Mouse (Mus musculus): ENCODE results near the gene Dennd1a. TPM values are rescaled to one million over a fixed set of nuclear protein-coding genes. Genes with fewer than 3 reads are reported as not detected.

The Dennd1a gene
- polyA plus RNA-seq, 1 experiment from 2014 or later, result 12.2 TPM

DNA sequence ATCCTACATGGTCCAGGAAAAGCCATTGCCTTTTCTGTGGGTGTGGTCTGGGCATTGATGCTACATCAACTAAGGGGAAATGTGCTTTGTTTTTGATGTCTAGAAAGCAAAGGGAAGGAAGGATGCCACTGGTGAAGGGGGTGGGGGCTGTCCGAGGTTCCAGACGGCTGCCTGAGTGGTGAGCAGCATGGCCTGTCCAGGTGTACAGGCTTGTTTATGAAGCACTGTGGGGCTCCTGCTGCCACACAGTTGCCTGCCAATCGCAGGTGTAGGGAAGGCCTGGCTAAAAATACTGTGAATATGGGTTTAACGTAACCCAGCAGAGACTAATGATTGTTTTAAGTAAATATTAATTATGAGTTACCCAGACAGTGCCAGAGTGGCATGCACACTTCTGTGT lies 414.4 kb downstream of the Dennd1a start:
- no peak for ATAC-seq (ENCODE audit: insufficient number of reproducible peaks, insufficient read depth, low FRiP score, low read depth)
- Histone ChIP-seq H3K4me3 (ENCODE audit: low read depth, low read length) (no peak overlapping the region), H3K36me3 (ENCODE audit: control insufficient read depth, insufficient read depth, low read length) (no peaks in the 10 kb centered on the region), H3K27me3 (ENCODE audit: control insufficient read depth, insufficient read depth, low read length) (no peaks in the 10 kb centered on the region), H3K9ac (replicated peaks; ENCODE audit: low read depth, low read length) (no peak overlapping the region), H3K27ac (ENCODE audit: low read length) (no peak overlapping the region), H3K4me2 (replicated peaks; ENCODE audit: low read depth, low read length) (no peak overlapping the region), H3K4me1 (ENCODE audit: control insufficient read depth, insufficient read depth, low read length) (no peaks in the 10 kb centered on the region), H3K9me3 (ENCODE audit: control insufficient read depth, low read depth, low read length) (no peaks in the 10 kb centered on the region)
- 56% methylated on average over 4 of the region's 4 CpGs for WGBS

DNA sequence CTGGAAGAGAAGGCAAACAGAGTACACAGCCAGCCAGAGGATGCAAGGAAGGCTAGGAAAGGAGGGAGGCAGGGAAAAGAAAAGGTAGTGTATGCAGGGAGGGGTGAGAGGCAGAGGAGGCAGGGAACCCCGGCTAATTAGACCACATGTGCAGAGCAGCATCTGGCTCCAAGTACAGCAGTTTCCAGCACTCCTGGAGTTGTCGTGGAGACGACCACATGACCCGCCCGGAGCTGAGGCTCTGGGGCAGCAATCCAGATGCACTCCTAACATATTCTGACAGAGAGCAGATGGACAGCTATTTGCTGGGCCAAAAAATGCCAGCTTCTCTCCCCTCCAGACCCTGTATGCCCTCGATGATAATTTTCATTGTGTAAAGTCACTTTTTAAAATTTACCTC lies 417.6 kb downstream of the Dennd1a start:
- H3K4me2 ChIP-seq (replicated peaks; ENCODE audit: low read depth, low read length), result no peak overlapping the region

DNA sequence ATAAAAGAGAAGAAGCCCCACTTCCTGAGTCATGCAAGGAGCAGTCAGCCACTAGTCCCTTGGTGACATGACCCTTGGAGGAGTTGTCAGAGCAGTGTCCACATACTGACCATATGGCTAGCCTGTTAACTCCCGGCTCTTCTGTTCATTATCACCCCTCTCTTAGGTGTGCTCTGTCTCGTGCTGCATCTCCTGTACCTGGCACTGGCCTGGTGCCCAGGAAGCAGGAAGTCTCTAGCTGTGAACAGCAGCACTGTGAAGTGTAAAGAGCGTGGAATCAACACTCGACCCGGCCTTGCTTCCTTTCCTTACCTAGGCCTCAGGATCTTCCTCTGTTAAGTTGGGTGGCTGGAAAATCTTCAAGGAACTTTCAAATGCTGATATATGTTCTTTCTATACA lies 419.8 kb downstream of the Dennd1a start:
- Histone ChIP-seq H3K9me3 (ENCODE audit: control insufficient read depth, low read depth, low read length) (no peaks in the 10 kb centered on the region), H3K9ac (replicated peaks; ENCODE audit: low read depth, low read length) (no peak overlapping the region), H3K27ac (ENCODE audit: low read length) (no peak overlapping the region), H3K4me1 (ENCODE audit: control insufficient read depth, insufficient read depth, low read length) (no peaks in the 10 kb centered on the region), H3K4me2 (replicated peaks; ENCODE audit: low read depth, low read length) (no peak overlapping the region), H3K4me3 (ENCODE audit: low read depth, low read length) (no peak overlapping the region), H3K36me3 (ENCODE audit: control insufficient read depth, insufficient read depth, low read length) (no peaks in the 10 kb centered on the region), H3K27me3 (ENCODE audit: control insufficient read depth, insufficient read depth, low read length) (no peaks in the 10 kb centered on the region)
- ATAC-seq (ENCODE audit: insufficient number of reproducible peaks, insufficient read depth, low FRiP score, low read depth), result no peak
- 79% methylated on average over 5 of the region's 5 CpGs for WGBS

More for the DNA sequence above, 417.6 kb downstream of the Dennd1a start:
- no peak overlapping the region for H3K9ac ChIP-seq (replicated peaks; ENCODE audit: low read depth, low read length)
- no peak overlapping the region for H3K4me3 ChIP-seq (ENCODE audit: low read depth, low read length)
- H3K9me3 ChIP-seq (ENCODE audit: control insufficient read depth, low read depth, low read length), result no peaks in the 10 kb centered on the region
- no peaks in the 10 kb centered on the region for H3K27me3 ChIP-seq (ENCODE audit: control insufficient read depth, insufficient read depth, low read length)
- no peak overlapping the region for H3K27ac ChIP-seq (ENCODE audit: low read length)
- no peaks in the 10 kb centered on the region for H3K4me1 ChIP-seq (ENCODE audit: control insufficient read depth, insufficient read depth, low read length)
- WGBS, result 34% methylated on average over 6 of the region's 6 CpGs
- no peaks in the 10 kb centered on the region for H3K36me3 ChIP-seq (ENCODE audit: control insufficient read depth, insufficient read depth, low read length)
- no peak for ATAC-seq (ENCODE audit: insufficient number of reproducible peaks, insufficient read depth, low FRiP score, low read depth)

DNA sequence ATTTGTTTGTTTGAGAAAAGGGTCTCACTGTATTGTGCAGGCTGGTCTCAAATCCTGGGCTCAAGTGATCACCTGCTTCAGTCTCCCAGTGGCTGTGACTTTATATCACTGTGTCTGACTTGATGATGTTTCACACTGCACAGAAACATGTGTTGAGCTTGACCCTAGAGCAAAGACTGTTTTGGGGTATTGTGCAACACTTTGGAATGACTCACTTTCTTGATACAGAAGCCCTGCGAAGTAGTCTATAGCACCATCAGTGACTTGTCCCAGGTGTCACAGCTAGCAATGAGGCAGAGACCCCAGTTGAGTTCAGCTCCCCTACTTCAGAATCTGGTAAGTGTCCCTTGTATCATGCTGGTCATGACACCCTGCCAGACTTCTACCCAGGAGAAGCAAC lies 429.7 kb downstream of the Dennd1a start:
- WGBS, result 81% methylated on average over 1 of the region's 1 CpGs
- no peak for ATAC-seq (ENCODE audit: insufficient number of reproducible peaks, insufficient read depth, low FRiP score, low read depth)

DNA sequence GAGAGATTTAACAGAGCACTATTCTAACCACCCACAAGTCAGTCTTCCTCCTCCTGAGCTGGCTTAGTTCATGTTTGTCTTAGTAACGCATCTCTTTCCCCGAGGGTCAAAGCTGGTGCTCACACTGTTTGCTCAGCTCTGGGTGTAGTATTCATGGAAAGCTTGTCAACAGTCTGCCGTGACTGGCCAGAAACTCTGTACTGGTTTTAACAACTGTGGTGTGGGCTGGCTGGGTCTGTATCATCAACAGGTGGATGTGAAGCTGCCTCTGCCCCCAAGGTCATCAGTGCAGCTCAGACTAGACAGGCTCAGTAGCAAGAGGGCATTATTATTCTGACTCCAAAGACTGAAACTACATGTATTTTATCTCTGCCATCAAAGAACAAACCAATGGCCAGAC lies 430.2 kb downstream of the Dennd1a start:
- ATAC-seq (ENCODE audit: insufficient number of reproducible peaks, insufficient read depth, low FRiP score, low read depth), result no peak
- Histone ChIP-seq H3K27me3 (ENCODE audit: control insufficient read depth, insufficient read depth, low read length) (no peaks in the 10 kb centered on the region), H3K9me3 (ENCODE audit: control insufficient read depth, low read depth, low read length) (no peaks in the 10 kb centered on the region), H3K27ac (ENCODE audit: low read length) (no peak overlapping the region), H3K36me3 (ENCODE audit: control insufficient read depth, insufficient read depth, low read length) (no peaks in the 10 kb centered on the region; the same call in 1 of the 2 replicates), H3K9ac (replicated peaks; ENCODE audit: low read depth, low read length) (no peak overlapping the region), H3K4me2 (replicated peaks; ENCODE audit: low read depth, low read length) (no peak overlapping the region), H3K4me3 (ENCODE audit: low read depth, low read length) (no peak overlapping the region), H3K4me1 (ENCODE audit: control insufficient read depth, insufficient read depth, low read length) (no peaks in the 10 kb centered on the region)
- 61% methylated on average over 3 of the region's 3 CpGs for WGBS

More for the DNA sequence above, 429.7 kb downstream of the Dennd1a start:
- Histone ChIP-seq H3K4me3 (ENCODE audit: low read depth, low read length) (no peak overlapping the region), H3K4me1 (ENCODE audit: control insufficient read depth, insufficient read depth, low read length) (no peaks in the 10 kb centered on the region), H3K4me2 (replicated peaks; ENCODE audit: low read depth, low read length) (no peak overlapping the region), H3K27me3 (ENCODE audit: control insufficient read depth, insufficient read depth, low read length) (no peaks in the 10 kb centered on the region), H3K9me3 (ENCODE audit: control insufficient read depth, low read depth, low read length) (no peaks in the 10 kb centered on the region), H3K36me3 (ENCODE audit: control insufficient read depth, insufficient read depth, low read length) (no peaks in the 10 kb centered on the region; the same call in 1 of the 2 replicates), H3K9ac (replicated peaks; ENCODE audit: low read depth, low read length) (no peak overlapping the region), H3K27ac (ENCODE audit: low read length) (no peak overlapping the region)

DNA sequence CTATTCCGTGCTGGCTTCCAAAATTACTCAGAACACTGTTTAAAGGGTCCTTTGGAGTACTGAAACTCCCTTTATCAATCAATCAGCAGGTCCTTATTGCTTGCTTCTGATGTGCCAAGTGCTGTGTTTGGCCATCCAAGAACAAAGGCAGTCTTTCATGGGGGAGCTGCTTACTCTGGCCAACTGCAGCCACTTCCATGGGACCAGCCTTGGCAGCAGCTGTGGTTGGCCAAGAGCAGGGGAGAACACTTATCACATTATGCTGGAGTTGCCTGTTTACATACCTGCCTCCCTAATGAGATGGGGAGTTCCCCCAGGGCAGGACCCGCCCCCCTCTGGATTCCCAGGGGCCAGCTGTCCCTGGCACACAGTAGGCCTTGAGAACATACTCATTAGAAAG lies 432.0 kb downstream of the Dennd1a start:
- peak; percentile 50; the same call in 1 of the 2 replicates for ATAC-seq (ENCODE audit: insufficient number of reproducible peaks, insufficient read depth, low FRiP score, low read depth)
- H3K36me3 ChIP-seq (ENCODE audit: control insufficient read depth, insufficient read depth, low read length), result no peaks in the 10 kb centered on the region; the same call in 1 of the 2 replicates
- no peak overlapping the region for H3K4me2 ChIP-seq (replicated peaks; ENCODE audit: low read depth, low read length)
- H3K4me3 ChIP-seq (ENCODE audit: low read depth, low read length), result no peak overlapping the region
- H3K9me3 ChIP-seq (ENCODE audit: control insufficient read depth, low read depth, low read length), result no peaks in the 10 kb centered on the region
- H3K9ac ChIP-seq (replicated peaks; ENCODE audit: low read depth, low read length), result no peak overlapping the region
- no peaks in the 10 kb centered on the region for H3K4me1 ChIP-seq (ENCODE audit: control insufficient read depth, insufficient read depth, low read length)
- no peaks in the 10 kb centered on the region for H3K27me3 ChIP-seq (ENCODE audit: control insufficient read depth, insufficient read depth, low read length)
- H3K27ac ChIP-seq (ENCODE audit: low read length), result no peak overlapping the region
- WGBS, result 60% methylated on average over 2 of the region's 2 CpGs

DNA sequence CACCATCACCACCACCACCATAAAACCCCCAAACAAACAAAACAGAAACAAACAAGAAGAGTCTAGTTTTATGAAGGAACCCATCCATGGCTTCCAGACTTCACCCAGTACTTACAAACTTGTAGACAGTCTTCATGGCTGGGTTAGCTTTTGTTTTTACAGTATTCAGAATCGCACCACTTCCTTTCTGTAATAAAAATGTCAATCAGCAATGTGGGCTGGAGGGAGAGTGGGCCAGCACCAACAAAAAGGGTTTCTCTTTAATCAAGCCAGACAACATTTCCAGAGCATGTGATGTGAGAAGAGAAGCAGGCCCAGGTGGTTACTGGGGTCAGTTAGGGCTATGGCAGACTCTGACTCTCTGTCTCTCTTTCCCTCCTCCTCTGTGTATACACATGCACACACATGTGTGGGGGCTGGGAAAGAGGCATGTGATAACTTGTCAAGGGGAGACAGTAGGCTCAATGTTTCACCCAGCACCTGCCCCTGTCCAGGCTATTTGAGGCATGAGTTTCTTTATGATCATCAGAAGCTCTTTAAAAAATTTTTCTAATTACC lies 433.2 kb downstream of the Dennd1a start:
- no peak overlapping the region for H3K9ac ChIP-seq (replicated peaks; ENCODE audit: low read depth, low read length)
- no peaks in the 10 kb centered on the region; the same call in 1 of the 2 replicates for H3K36me3 ChIP-seq (ENCODE audit: control insufficient read depth, insufficient read depth, low read length)
- no peak overlapping the region for H3K27ac ChIP-seq (ENCODE audit: low read length)
- no peak overlapping the region for H3K4me2 ChIP-seq (replicated peaks; ENCODE audit: low read depth, low read length)
- no peaks in the 10 kb centered on the region for H3K9me3 ChIP-seq (ENCODE audit: control insufficient read depth, low read depth, low read length)
- no peaks in the 10 kb centered on the region for H3K4me1 ChIP-seq (ENCODE audit: control insufficient read depth, insufficient read depth, low read length)
- ATAC-seq (ENCODE audit: insufficient number of reproducible peaks, insufficient read depth, low FRiP score, low read depth), result no peak
- no peaks in the 10 kb centered on the region for H3K27me3 ChIP-seq (ENCODE audit: control insufficient read depth, insufficient read depth, low read length)
- H3K4me3 ChIP-seq (ENCODE audit: low read depth, low read length), result no peak overlapping the region
- 65% methylated on average over 1 of the region's 1 CpGs for WGBS

DNA sequence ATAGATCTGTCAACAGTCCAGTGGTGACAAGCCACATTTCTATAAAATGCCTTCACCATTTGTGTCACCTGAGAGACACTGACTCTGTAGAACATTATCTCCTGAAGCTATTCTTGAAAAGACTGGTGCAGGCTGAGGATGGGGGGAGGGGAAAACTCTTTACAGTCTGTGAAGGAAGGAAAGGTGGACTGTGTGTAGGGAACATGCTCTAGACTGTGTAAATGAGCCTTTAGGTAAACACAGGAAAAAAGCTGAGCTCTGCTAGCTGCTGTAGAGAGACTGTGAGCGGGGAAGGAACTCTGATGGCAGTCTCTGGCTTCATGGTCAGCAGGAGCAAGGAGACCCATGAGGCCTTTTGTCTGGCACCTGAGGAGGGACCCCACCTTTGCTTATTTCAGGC lies 436.6 kb downstream of the Dennd1a start:
- Histone ChIP-seq H3K4me1 (ENCODE audit: control insufficient read depth, insufficient read depth, low read length) (no peaks in the 10 kb centered on the region), H3K27me3 (ENCODE audit: control insufficient read depth, insufficient read depth, low read length) (no peaks in the 10 kb centered on the region), H3K4me3 (ENCODE audit: low read depth, low read length) (no peak overlapping the region), H3K27ac (ENCODE audit: low read length) (no peak overlapping the region), H3K4me2 (replicated peaks; ENCODE audit: low read depth, low read length) (no peak overlapping the region), H3K9me3 (ENCODE audit: control insufficient read depth, low read depth, low read length) (no peaks in the 10 kb centered on the region), H3K36me3 (ENCODE audit: control insufficient read depth, insufficient read depth, low read length) (no peaks in the 10 kb centered on the region; the same call in 1 of the 2 replicates), H3K9ac (replicated peaks; ENCODE audit: low read depth, low read length) (no peak overlapping the region)
- 50% methylated on average over 1 of the region's 1 CpGs for WGBS
- ATAC-seq (ENCODE audit: insufficient number of reproducible peaks, insufficient read depth, low FRiP score, low read depth), result no peak

DNA sequence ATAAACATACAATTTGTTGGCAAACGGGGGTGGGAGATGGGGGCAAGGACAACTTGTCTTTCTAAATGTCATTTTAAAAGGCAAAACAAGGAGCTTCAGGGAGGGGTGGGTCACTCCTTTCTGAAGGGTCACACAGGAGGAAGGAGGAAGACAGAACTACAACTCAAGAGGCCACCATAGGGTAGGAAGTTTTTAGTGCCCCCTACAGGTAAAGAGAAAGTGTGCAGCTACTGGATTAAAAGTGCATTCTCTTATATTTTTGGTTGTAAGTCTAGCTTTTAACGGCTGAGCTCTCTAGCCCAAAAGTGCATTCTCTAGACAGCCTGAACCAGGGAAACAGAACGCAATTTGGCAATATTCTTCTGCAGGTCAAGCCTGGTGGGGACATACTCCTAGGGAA lies 437.8 kb downstream of the Dennd1a start:
- WGBS, result 82% methylated on average over 3 of the region's 3 CpGs

More for the DNA sequence above, 437.8 kb downstream of the Dennd1a start:
- Histone ChIP-seq H3K27me3 (ENCODE audit: control insufficient read depth, insufficient read depth, low read length) (no peaks in the 10 kb centered on the region), H3K9me3 (ENCODE audit: control insufficient read depth, low read depth, low read length) (no peaks in the 10 kb centered on the region), H3K4me2 (replicated peaks; ENCODE audit: low read depth, low read length) (no peak overlapping the region), H3K9ac (replicated peaks; ENCODE audit: low read depth, low read length) (no peak overlapping the region), H3K27ac (ENCODE audit: low read length) (no peak overlapping the region), H3K36me3 (ENCODE audit: control insufficient read depth, insufficient read depth, low read length) (no peaks in the 10 kb centered on the region; the same call in 1 of the 2 replicates), H3K4me3 (ENCODE audit: low read depth, low read length) (no peak overlapping the region), H3K4me1 (ENCODE audit: control insufficient read depth, insufficient read depth, low read length) (no peaks in the 10 kb centered on the region)
- no peak for ATAC-seq (ENCODE audit: insufficient number of reproducible peaks, insufficient read depth, low FRiP score, low read depth)

All from stomach, embryonic 14.5 days (tissue).